Mouse (Mus musculus) hindbrain, embryonic 13.5 days (tissue): ENCODE data around the gene Alb. TPM values are rescaled to one million over a fixed set of nuclear protein-coding genes. Genes with fewer than 3 reads are reported as not detected.

ENCODE experiments used
- ATAC-seq: fragments of 200-750 bp; cut with Nextera tagmentation; 2 replicates; pipeline ENCODE4 v1.8.0; 2017; ENCODE audit warnings: moderate TSS enrichment; ENCODE audit not compliant: low FRiP score
- H3K27ac ChIP-seq: fragments of 300-500 bp; sonication (generic); 2 replicates; pipeline ENCODE4 v1.5.1; 2015; ENCODE audit warnings: inconsistent platforms, mild to moderate bottlenecking, moderate library complexity
- H3K27me3 ChIP-seq: fragments of 300-500 bp; sonication (generic); 2 replicates; pipeline ENCODE4 v1.6.1; 2015; ENCODE audit warnings: mild to moderate bottlenecking, inconsistent platforms
- H3K36me3 ChIP-seq: fragments of 300-500 bp; sonication (generic); 2 replicates; pipeline ENCODE4 v1.6.1; 2015; ENCODE audit warnings: mild to moderate bottlenecking, inconsistent platforms
- H3K4me1 ChIP-seq: fragments of 300-500 bp; sonication (generic); replicated peaks from 2 replicates; pipeline ENCODE4 v1.6.1; 2015; ENCODE audit warnings: inconsistent platforms
- H3K4me2 ChIP-seq: fragments of 300-500 bp; sonication (generic); 2 replicates; pipeline ENCODE4 v1.6.1; 2015; ENCODE audit warnings: inconsistent platforms, mild to moderate bottlenecking, moderate library complexity
- H3K4me3 ChIP-seq: fragments of 300-500 bp; sonication (generic); 2 replicates; pipeline ENCODE4 v1.5.1; 2015; ENCODE audit warnings: mild to moderate bottlenecking, inconsistent platforms
- H3K9ac ChIP-seq: fragments of 300-500 bp; sonication (generic); 2 replicates; pipeline ENCODE4 v1.6.1; 2015; ENCODE audit warnings: mild to moderate bottlenecking, inconsistent platforms
- H3K9me3 ChIP-seq: fragments of 300-500 bp; sonication (generic); 2 replicates; pipeline ENCODE4 v1.6.1; 2016; ENCODE audit warnings: inconsistent platforms
- WGBS: fragments of 180-500 bp; shearing (Covaris S2); methylation state at CpG from one replicate; pipeline ENCODE4 v1.1.7; 2015; 5-methylcytosine and 5-hydroxymethylcytosine counted together
- polyA plus RNA-seq: library from polyadenylated mRNA; unstranded; fragments of >200 nt; fragmentation: Nextera tagmentation; extraction: Ambion mirVana; gene quantifications from 2 replicates; pipeline ENCODE4 v1.2.1, GENCODE M21; 2015

Gene Alb
- polyA plus RNA-seq, result 0.08 and 0.83 TPM in 2 replicates

DNA sequence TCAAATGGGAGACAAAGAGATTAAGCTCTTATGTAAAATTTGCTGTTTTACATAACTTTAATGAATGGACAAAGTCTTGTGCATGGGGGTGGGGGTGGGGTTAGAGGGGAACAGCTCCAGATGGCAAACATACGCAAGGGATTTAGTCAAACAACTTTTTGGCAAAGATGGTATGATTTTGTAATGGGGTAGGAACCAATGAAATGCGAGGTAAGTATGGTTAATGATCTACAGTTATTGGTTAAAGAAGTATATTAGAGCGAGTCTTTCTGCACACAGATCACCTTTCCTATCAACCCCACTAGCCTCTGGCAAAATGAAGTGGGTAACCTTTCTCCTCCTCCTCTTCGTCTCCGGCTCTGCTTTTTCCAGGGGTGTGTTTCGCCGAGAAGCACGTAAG lies at the start of gene Alb:
TSS of gene Alb (plus strand) at position 279 of the 400 bp plus-strand sequence.
- Histone ChIP-seq H3K4me2 (no peak within 1 kb of the TSS), H3K36me3 (no peaks in the 10 kb centered on the region), H3K4me1 (no peaks in the 10 kb centered on the region), H3K27ac (no peak within 1 kb of the TSS), H3K4me3 (no peak within 1 kb of the TSS), H3K9me3 (no peaks in the 10 kb centered on the region), H3K9ac (no peak within 1 kb of the TSS), H3K27me3 (no peaks in the 10 kb centered on the region)
- 94% methylated on average over 8 of the region's 8 CpGs for WGBS
- ATAC-seq, result no peak

DNA sequence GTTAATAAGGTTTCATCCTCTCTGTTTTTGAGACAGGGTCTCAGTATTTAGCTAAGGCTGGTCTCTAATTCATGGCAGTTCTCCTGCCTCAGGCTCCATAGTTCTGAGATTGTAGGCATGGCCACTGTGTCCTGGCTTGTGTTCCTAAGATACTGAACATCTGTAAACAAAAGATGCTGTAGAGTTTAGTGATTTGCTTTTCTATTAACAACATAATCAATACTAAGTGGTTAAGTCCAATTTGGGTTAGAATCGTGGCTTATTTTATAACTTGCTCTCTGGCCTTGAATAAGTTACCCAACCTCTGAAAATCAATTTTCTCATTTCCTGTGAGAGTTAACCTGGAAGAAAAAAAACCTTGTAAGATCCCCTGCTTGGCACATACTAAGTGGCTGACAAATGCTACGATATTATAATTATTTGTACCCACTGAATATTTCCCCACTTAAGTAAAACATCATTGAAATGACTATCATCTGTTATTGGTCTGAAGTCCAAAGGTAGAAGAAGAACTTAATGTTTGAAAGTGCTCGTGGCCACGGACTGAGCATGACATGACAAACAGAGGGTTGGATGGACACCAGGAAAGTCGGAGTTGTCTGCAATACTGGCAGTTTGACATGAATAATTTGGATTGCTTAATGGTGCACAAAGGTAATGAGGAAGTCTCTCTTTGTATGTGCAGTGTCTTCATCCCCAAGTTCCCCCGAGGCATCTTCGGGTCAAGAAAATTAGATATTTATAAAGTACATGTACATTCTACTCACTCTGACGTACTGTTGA lies 46.4 kb upstream of the Alb start:
- 81% methylated on average over 8 of the region's 8 CpGs for WGBS
- H3K4me1 ChIP-seq, result no peaks in the 10 kb centered on the region
- H3K9ac ChIP-seq, result no peak overlapping the region
- H3K4me2 ChIP-seq, result no peak overlapping the region
- no peaks in the 10 kb centered on the region for H3K27me3 ChIP-seq
- H3K4me3 ChIP-seq, result no peak overlapping the region
- ATAC-seq, result no peak
- H3K9me3 ChIP-seq, result no peaks in the 10 kb centered on the region
- H3K27ac ChIP-seq, result no peak overlapping the region
- no peaks in the 10 kb centered on the region for H3K36me3 ChIP-seq

DNA sequence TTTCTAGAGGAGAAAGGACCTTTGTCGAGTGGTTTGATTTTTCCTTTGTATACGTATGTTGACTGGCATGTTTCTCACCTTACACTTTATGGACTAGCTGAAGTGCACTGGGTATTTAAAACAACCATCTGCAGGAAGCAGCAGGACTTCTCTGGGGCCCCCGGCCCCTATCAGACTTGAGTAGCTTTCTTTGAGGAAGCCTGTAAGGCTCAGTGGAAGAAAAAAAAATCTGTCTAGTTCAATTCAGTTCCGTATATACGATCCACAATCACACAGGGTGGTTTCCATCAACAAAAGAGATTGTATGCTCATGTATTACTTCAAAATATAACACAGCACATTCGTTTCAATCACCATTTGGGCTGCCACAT lies 45.8 kb upstream of the Alb start:
- Histone ChIP-seq H3K36me3 (no peaks in the 10 kb centered on the region), H3K4me3 (no peak overlapping the region), H3K9ac (no peak overlapping the region), H3K27ac (no peak overlapping the region), H3K4me2 (no peak overlapping the region), H3K4me1 (no peaks in the 10 kb centered on the region), H3K9me3 (no peaks in the 10 kb centered on the region), H3K27me3 (no peaks in the 10 kb centered on the region)
- WGBS, result 68% methylated on average over 6 of the region's 6 CpGs
- ATAC-seq, result no peak

DNA sequence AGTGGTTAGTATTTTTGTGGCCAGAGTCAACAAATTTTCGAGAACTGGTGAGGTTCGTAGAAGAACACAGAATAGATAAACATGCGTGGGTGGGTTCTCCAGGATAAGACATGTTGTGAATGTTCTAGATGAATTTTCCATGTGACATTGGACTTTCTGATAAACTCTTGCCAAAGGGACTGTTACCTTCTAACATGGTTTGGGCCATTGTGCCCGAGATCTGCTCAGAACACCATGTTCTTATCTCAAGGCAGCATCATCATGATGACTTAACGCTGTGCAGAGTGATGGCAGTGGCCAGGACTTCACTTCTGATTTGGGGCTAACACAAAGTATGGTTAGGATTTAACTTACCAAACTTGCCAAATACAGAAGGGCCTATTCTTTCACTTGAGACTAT lies 36.1 kb upstream of the Alb start:
- H3K4me3 ChIP-seq, result no peak overlapping the region
- H3K36me3 ChIP-seq, result no peaks in the 10 kb centered on the region
- no peak overlapping the region for H3K4me2 ChIP-seq
- no peaks in the 10 kb centered on the region for H3K9me3 ChIP-seq
- H3K9ac ChIP-seq, result no peak overlapping the region
- no peaks in the 10 kb centered on the region for H3K27me3 ChIP-seq
- no peaks in the 10 kb centered on the region for H3K4me1 ChIP-seq
- no peak overlapping the region for H3K27ac ChIP-seq
- ATAC-seq, result no peak
- WGBS, result 87% methylated on average over 5 of the region's 5 CpGs

DNA sequence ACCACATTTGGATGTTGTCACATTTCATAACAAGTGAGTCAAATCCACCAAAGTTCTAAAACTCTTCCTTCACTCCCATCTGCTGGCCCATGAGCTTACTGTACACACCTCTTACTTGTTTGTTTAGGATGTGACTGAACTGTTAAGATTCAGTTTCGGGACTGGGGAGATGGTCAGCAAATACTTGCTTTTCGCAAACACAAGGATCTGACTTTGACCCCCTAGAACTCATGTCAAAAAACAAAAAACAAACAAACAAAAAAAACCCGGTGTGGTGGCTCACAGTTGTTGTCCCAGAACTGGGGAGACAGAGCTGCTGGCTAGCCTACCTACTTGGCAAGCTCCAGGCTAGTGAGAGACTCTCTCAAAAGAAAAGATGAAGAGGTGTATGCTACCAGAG lies 35.5 kb upstream of the Alb start:
- H3K27me3 ChIP-seq, result no peaks in the 10 kb centered on the region
- WGBS, result 94% methylated on average over 3 of the region's 3 CpGs
- no peaks in the 10 kb centered on the region for H3K9me3 ChIP-seq
- no peaks in the 10 kb centered on the region for H3K36me3 ChIP-seq
- H3K4me3 ChIP-seq, result no peak overlapping the region
- H3K4me1 ChIP-seq, result no peaks in the 10 kb centered on the region
- H3K9ac ChIP-seq, result no peak overlapping the region
- ATAC-seq, result no peak
- H3K4me2 ChIP-seq, result no peak overlapping the region
- no peak overlapping the region for H3K27ac ChIP-seq

DNA sequence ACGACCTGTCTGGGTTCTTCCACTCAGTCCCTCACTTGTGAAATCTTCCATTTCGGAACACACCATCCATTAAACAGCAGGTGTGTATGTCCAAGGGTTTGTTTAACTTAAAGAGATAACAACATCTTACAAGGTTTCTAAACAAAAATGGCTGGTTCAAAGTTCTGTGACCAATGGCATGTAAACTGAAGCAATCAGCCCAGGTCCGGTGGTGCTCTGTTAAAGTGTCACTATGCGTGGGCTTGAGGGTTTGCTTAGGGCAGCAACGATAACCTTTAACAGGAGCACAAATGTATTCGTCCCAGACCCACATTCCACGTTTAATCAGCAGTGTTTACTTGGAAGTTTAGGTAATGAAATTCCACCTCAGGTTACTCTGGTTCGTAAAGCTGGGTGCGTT lies 29.6 kb upstream of the Alb start:
- H3K9ac ChIP-seq, result no peak overlapping the region
- no peak overlapping the region for H3K4me2 ChIP-seq
- H3K4me3 ChIP-seq, result no peak overlapping the region
- H3K36me3 ChIP-seq, result no peaks in the 10 kb centered on the region
- no peaks in the 10 kb centered on the region for H3K27me3 ChIP-seq
- WGBS, result 85% methylated on average over 9 of the region's 9 CpGs
- H3K4me1 ChIP-seq, result no peaks in the 10 kb centered on the region
- no peaks in the 10 kb centered on the region for H3K9me3 ChIP-seq
- H3K27ac ChIP-seq, result no peak overlapping the region
- no peak for ATAC-seq

DNA sequence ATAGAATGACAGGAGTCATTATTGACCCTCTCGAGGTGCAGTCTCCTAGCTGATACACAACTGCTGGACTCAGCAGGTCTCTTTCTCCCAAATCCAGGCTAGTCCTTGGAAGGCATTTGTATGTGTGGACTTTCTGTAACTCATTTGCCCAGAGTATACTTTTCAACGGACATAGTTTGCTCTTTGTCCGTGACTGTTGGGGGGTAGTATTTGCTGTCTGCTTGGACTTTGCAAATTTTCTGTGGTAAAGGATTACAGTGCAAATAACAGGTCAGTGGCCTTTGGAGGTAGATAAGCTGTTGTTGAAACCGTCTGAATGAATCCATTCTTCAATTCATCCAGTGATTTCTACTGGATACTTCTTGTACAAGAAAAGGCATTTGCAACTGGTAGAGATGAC lies 21.5 kb upstream of the Alb start:
- ATAC-seq, result no peak
- H3K9me3 ChIP-seq, result no peaks in the 10 kb centered on the region
- no peaks in the 10 kb centered on the region for H3K4me1 ChIP-seq
- H3K4me3 ChIP-seq, result no peak overlapping the region
- H3K9ac ChIP-seq, result no peak overlapping the region
- no peak overlapping the region for H3K27ac ChIP-seq
- H3K27me3 ChIP-seq, result no peaks in the 10 kb centered on the region
- H3K36me3 ChIP-seq, result no peaks in the 10 kb centered on the region
- no peak overlapping the region for H3K4me2 ChIP-seq
- 81% methylated on average over 4 of the region's 4 CpGs for WGBS

DNA sequence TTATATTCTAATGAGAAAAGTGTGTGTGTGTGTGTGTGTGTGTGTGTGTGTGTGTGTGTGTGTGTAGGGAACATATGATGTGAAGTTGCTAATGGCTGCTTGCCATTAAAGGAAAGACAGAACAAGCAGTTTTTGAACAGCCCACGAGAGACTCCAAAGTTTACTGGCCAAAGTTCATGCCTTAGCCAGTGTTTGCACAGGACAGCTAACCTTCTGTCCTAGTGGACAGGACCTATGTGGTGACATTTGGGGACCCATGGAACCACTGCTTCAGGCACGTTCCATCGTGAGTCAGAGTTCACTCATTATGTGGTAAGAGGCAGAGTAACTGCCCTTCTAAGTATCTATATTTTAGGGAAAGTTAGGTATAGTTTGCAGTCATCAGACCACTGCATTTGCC lies 13.1 kb upstream of the Alb start:
- no peak overlapping the region for H3K4me2 ChIP-seq
- H3K36me3 ChIP-seq, result no peaks in the 10 kb centered on the region
- no peak overlapping the region for H3K27ac ChIP-seq
- no peaks in the 10 kb centered on the region for H3K4me1 ChIP-seq
- H3K9me3 ChIP-seq, result no peaks in the 10 kb centered on the region
- ATAC-seq, result no peak
- WGBS, result 86% methylated on average over 3 of the region's 3 CpGs
- H3K27me3 ChIP-seq, result no peaks in the 10 kb centered on the region
- no peak overlapping the region for H3K9ac ChIP-seq
- H3K4me3 ChIP-seq, result no peak overlapping the region

DNA sequence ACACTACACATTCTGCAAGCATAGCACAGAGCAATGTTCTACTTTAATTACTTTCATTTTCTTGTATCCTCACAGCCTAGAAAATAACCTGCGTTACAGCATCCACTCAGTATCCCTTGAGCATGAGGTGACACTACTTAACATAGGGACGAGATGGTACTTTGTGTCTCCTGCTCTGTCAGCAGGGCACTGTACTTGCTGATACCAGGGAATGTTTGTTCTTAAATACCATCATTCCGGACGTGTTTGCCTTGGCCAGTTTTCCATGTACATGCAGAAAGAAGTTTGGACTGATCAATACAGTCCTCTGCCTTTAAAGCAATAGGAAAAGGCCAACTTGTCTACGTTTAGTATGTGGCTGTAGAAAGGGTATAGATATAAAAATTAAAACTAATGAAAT lies 10.7 kb upstream of the Alb start:
- Histone ChIP-seq H3K27me3 (no peaks in the 10 kb centered on the region), H3K9ac (no peak overlapping the region), H3K4me3 (no peak overlapping the region), H3K36me3 (no peaks in the 10 kb centered on the region), H3K9me3 (no peaks in the 10 kb centered on the region), H3K4me2 (no peak overlapping the region), H3K4me1 (no peaks in the 10 kb centered on the region), H3K27ac (no peak overlapping the region)
- no peak for ATAC-seq
- 88% methylated on average over 5 of the region's 5 CpGs for WGBS

DNA sequence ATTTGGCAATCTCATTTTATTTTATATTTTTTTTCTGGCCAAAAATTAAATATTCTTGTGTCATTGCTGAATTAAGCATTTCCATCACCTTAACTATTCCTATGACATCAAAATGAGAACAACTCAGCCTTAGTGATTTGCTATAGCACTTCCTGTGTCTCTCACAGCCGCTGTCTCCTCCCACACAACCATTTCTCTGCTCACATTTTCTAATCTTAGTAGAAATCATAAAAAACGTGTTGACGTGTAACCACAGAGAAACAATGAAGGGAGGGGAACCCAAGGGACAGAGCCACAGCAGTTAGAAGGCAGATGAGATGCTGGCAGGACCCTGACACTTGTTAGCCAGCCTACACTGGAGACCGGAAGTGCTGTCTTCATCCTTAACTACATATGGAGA lies 8.0 kb upstream of the Alb start:
- H3K4me2 ChIP-seq, result no peak overlapping the region
- 80% methylated on average over 4 of the region's 4 CpGs for WGBS
- no peak for ATAC-seq
- H3K36me3 ChIP-seq, result no peaks in the 10 kb centered on the region
- H3K27ac ChIP-seq, result no peak overlapping the region
- no peaks in the 10 kb centered on the region for H3K9me3 ChIP-seq
- no peaks in the 10 kb centered on the region for H3K27me3 ChIP-seq
- no peaks in the 10 kb centered on the region for H3K4me1 ChIP-seq
- H3K4me3 ChIP-seq, result no peak overlapping the region
- H3K9ac ChIP-seq, result no peak overlapping the region

DNA sequence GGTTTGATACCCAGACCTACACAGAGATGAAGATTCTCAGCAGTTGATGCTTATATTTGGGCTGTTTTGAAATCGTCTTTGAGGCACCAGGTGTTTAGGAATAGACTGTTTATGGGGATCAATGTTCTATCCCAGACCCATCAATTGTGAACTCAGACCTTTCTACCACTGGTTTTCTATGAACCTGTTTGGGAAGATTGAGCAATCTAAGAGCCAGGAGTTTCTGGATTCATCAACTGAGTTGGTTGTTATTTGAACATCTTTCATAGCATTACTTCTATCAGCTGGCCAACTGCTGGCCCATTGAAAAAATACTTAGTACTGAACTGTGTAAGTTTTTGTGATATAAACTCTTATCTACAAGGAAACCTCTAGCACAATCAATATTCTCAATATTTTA lies 3.5 kb upstream of the Alb start:
- no peaks in the 10 kb centered on the region for H3K36me3 ChIP-seq
- H3K9me3 ChIP-seq, result no peaks in the 10 kb centered on the region
- no peaks in the 10 kb centered on the region for H3K4me1 ChIP-seq
- H3K27ac ChIP-seq, result no peak overlapping the region
- 82% methylated on average over 1 of the region's 1 CpGs for WGBS
- no peaks in the 10 kb centered on the region for H3K27me3 ChIP-seq
- no peak overlapping the region for H3K4me3 ChIP-seq
- no peak overlapping the region for H3K4me2 ChIP-seq
- H3K9ac ChIP-seq, result no peak overlapping the region
- no peak for ATAC-seq

DNA sequence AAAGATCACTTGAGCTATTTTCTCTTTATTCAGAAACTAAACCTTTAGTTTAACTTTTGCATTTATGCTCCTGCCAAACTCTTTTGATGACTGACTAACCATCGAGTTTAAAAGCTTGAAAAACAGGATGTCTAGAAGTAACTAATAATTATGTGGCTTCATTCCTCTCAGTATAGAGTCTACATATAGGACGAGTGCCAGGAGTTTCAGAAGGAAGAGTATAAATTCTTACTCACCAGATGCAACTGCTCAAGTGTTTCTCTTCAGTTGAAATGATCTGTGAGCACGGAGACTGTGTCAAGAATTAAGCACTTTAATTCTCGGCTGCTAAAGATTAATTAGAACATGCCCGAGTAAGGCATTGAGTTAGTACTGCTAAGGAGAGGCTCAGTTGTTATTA lies 2.0 kb upstream of the Alb start:
- no peak for ATAC-seq
- Histone ChIP-seq H3K36me3 (no peaks in the 10 kb centered on the region), H3K9ac (no peak overlapping the region), H3K4me2 (no peak overlapping the region), H3K4me1 (no peaks in the 10 kb centered on the region), H3K27me3 (no peaks in the 10 kb centered on the region), H3K4me3 (no peak overlapping the region), H3K27ac (no peak overlapping the region), H3K9me3 (no peaks in the 10 kb centered on the region)
- 84% methylated on average over 5 of the region's 5 CpGs for WGBS

DNA sequence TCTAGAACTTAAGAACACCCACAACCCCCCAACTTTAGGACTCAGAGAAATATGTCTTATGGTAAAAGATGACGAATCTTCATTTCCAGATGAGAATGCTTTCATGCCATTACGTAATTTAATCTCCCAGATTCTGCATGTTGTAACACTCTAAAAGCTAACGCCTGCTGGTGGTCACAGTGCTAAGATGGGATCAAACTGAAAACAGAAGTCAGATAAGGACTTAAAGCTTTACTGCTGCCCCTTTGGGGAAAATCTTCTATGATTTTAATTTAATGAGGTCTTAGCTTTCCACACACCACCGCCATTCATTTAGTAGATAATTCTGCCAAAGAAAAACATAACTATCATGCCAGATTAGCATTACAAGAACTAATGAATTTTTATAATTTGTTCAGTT lies 6.1 kb downstream of the Alb start:
- WGBS, result 83% methylated on average over 4 of the region's 4 CpGs
- Histone ChIP-seq H3K9ac (no peak overlapping the region), H3K9me3 (no peaks in the 10 kb centered on the region), H3K36me3 (no peaks in the 10 kb centered on the region), H3K4me2 (no peak overlapping the region), H3K4me1 (no peaks in the 10 kb centered on the region), H3K27me3 (no peaks in the 10 kb centered on the region), H3K27ac (no peak overlapping the region), H3K4me3 (no peak overlapping the region)
- no peak for ATAC-seq
